Mouse (Mus musculus): ENCODE results near the gene Gtf2f2. TPM values are rescaled to one million over a fixed set of nuclear protein-coding genes. Genes with fewer than 3 reads are reported as not detected.

Gene Gtf2f2
- total and polyA plus RNA-seq, 3 experiments, result 44.8 to 118 (median 90.6) TPM

GRCm38 (mm10) chr14:75923314-75924052 lies 87.2 kb downstream of the Gtf2f2 start:
- Histone ChIP-seq H3K27ac (ENCODE audit: insufficient read depth, low read depth) (no peak overlapping the region), H3K4me2 (ENCODE audit: insufficient read depth, low read depth, poor library complexity, severe bottlenecking) (no peak overlapping the region), H3K79me2 (replicated peaks; ENCODE audit: control insufficient read depth, extremely low read depth, insufficient read depth, poor library complexity, severe bottlenecking) (no peaks in the 10 kb centered on the region; the same call in 1 of the 2 replicates), H3K4me1 (ENCODE audit: control insufficient read depth in 1 of 2, insufficient read depth in 2 of 2) (peaks cover 0 to 15% of the 10 kb centered on the region in 2 experiments; a peak in 2 of 4 replicates), H3K9me3 (replicated peaks; ENCODE audit: low read length) (no peaks in the 10 kb centered on the region), H3K27me3 (replicated peaks) (no peaks in the 10 kb centered on the region), H3K36me3 (replicated peaks in 1 of 2; ENCODE audit: control insufficient read depth in 1 of 2, insufficient read depth in 1 of 2, low read length in 1 of 2) (peaks cover 0 to 24% of the 10 kb centered on the region in 2 experiments), H3K9ac (ENCODE audit: insufficient read depth, low read depth) (no peak overlapping the region), H3K4me3 (replicated peaks in 1 of 3; ENCODE audit: low read depth in 2 of 3, low read length in 2 of 3, poor library complexity in 1 of 3) (no peak overlapping the region)
- TF ChIP-seq ELF1 (IDR thresholded peaks at IDR 0.05; ENCODE audit: low read depth, low read length), result no peak
- no peak for TF ChIP-seq CTCF (conservative IDR thresholded peaks at IDR 0.05 in 1 of 2, IDR thresholded peaks at IDR 0.05 in 1 of 2; ENCODE audit: low read depth in 2 of 2, low read length in 2 of 2)
- no peak for TF ChIP-seq IRF4 (IDR thresholded peaks at IDR 0.05; ENCODE audit: low read depth, low read length)
- TF ChIP-seq POLR2AphosphoS2 (IDR thresholded peaks at IDR 0.05; ENCODE audit: low read depth, low read length), result no peak
- no peak for TF ChIP-seq CHD2 (IDR thresholded peaks at IDR 0.05; ENCODE audit: low read length)
- TF ChIP-seq NRF1 (IDR thresholded peaks at IDR 0.05; ENCODE audit: low read depth, low read length), result no peak
- TF ChIP-seq ZMIZ1 (IDR thresholded peaks at IDR 0.05; ENCODE audit: low read depth, low read length), result no peak
- no peak for TF ChIP-seq TCF12 (IDR thresholded peaks at IDR 0.05; ENCODE audit: low read depth, low read length)
- no peak for TF ChIP-seq JUN (IDR thresholded peaks at IDR 0.05; ENCODE audit: insufficient read depth, low read depth, low read length)
- no peak for TF ChIP-seq POLR2A (IDR thresholded peaks at IDR 0.05; ENCODE audit: low read depth, low read length)
- TF ChIP-seq E2F4 (IDR thresholded peaks at IDR 0.05; ENCODE audit: insufficient replicate concordance, low read depth, low read length), result no peak
- TF ChIP-seq ETS1 (conservative IDR thresholded peaks at IDR 0.05; ENCODE audit: low read depth, low read length), result no peak
- no peak for TF ChIP-seq JUND (conservative IDR thresholded peaks at IDR 0.05; ENCODE audit: low read depth, low read length)
- TF ChIP-seq ZC3H11A (IDR thresholded peaks at IDR 0.05; ENCODE audit: low read depth, low read length), result no peak
- TF ChIP-seq ZKSCAN1 (IDR thresholded peaks at IDR 0.05; ENCODE audit: borderline replicate concordance, low read depth, low read length), result no peak
- in situ Hi-C loops (cut with MboI; ENCODE audit: low pct_ligation_motif_present, low pct_unique_long_range_greater_than_20kb, low sequenced_read_pairs), result no loop called here
- dilution Hi-C loops (cut with MboI; ENCODE audit: extremely low pct_ligation_motif_present, extremely low pct_unique_long_range_greater_than_20kb, low sequenced_read_pairs), result no loop called here
- DNase-seq (ENCODE audit: extremely low read depth), result no peak

GRCm38 (mm10) chr14:75912665-75913064 lies 98.0 kb downstream of the Gtf2f2 start:
- in situ Hi-C loops (cut with MboI; ENCODE audit: low pct_ligation_motif_present, low pct_unique_long_range_greater_than_20kb, low sequenced_read_pairs), result loop anchor here (10.0 kb wide), 1 partner anchor 82 kb away; no protein-coding TSS in a partner anchor
- Histone ChIP-seq H3K27me3 (replicated peaks) (no peaks in the 10 kb centered on the region), H3K9me3 (replicated peaks; ENCODE audit: low read length) (no peaks in the 10 kb centered on the region), H3K9ac (ENCODE audit: insufficient read depth, low read depth) (no peak overlapping the region), H3K4me1 (ENCODE audit: control insufficient read depth in 1 of 2, insufficient read depth in 2 of 2) (peaks cover 0 to 37% of the 10 kb centered on the region in 2 experiments; a peak in 2 of 4 replicates), H3K4me2 (ENCODE audit: insufficient read depth, low read depth, poor library complexity, severe bottlenecking) (no peak overlapping the region), H3K79me2 (replicated peaks; ENCODE audit: control insufficient read depth, extremely low read depth, insufficient read depth, poor library complexity, severe bottlenecking) (no peaks in the 10 kb centered on the region), H3K4me3 (replicated peaks in 1 of 3; ENCODE audit: low read depth in 2 of 3, low read length in 2 of 3, poor library complexity in 1 of 3) (no peak overlapping the region), H3K27ac (ENCODE audit: insufficient read depth, low read depth) (no peak overlapping the region), H3K36me3 (replicated peaks in 1 of 2; ENCODE audit: control insufficient read depth in 1 of 2, insufficient read depth in 1 of 2, low read length in 1 of 2) (peaks cover 5 to 49% of the 10 kb centered on the region in 2 experiments)
- no peak for DNase-seq (ENCODE audit: extremely low read depth)
- dilution Hi-C loops (cut with MboI; ENCODE audit: extremely low pct_ligation_motif_present, extremely low pct_unique_long_range_greater_than_20kb, low sequenced_read_pairs), result no loop called here
- TF ChIP-seq HCFC1 (IDR thresholded peaks at IDR 0.05; ENCODE audit: low read depth, low read length) (no peak), POLR2AphosphoS2 (IDR thresholded peaks at IDR 0.05; ENCODE audit: low read depth, low read length) (no peak), RCOR1 (conservative IDR thresholded peaks at IDR 0.05; ENCODE audit: low read depth, low read length) (no peak), PAX5 (IDR thresholded peaks at IDR 0.05; ENCODE audit: low read length) (no peak), IRF4 (IDR thresholded peaks at IDR 0.05; ENCODE audit: low read depth, low read length) (no peak)
